Mouse (Mus musculus) adrenal gland, postnatal 14 days (tissue): ENCODE measurements at regions not wholly inside any gene's neighbourhood (a gene's known extent, or its start where the extent isn't known, plus 50 kb on each side); places are given as distances from the start of the nearest gene placed in this dataset.

Experiments
- DNase-seq: peaks from one replicate; pipeline ENCODE4 v3.0.0; 2021; ENCODE audit warnings: mixed read lengths

- peak; percentile 70 for DNase-seq
Measured at GRCm38 (mm10) chr13:44608681-44609335, 120.5 kb upstream of the Jarid2 start.

GRCm38 (mm10) chr13:44609606-44610005 lies 119.7 kb upstream of the Jarid2 start:
- DNase-seq = no peak

- no peak for DNase-seq
Measured at GRCm38 (mm10) chr13:44615696-44616095, 113.6 kb upstream of the Jarid2 start.

GRCm38 (mm10) chr13:44618368-44618767 lies 110.9 kb upstream of the Jarid2 start:
- DNase-seq = no peak

GRCm38 (mm10) chr13:44622661-44623355 lies 106.5 kb upstream of the Jarid2 start:
- peak; percentile 80 for DNase-seq

- DNase-seq = peak; percentile 48
Measured at GRCm38 (mm10) chr13:44624716-44625115, 104.6 kb upstream of the Jarid2 start.

- DNase-seq = no peak
Measured at GRCm38 (mm10) chr13:44625792-44626191, 103.5 kb upstream of the Jarid2 start.

GRCm38 (mm10) chr13:44626806-44627205 lies 102.5 kb upstream of the Jarid2 start:
- DNase-seq = peak; percentile 51

GRCm38 (mm10) chr13:44630061-44630460 lies 99.2 kb upstream of the Jarid2 start:
- DNase-seq = no peak

- DNase-seq = no peak
Measured at GRCm38 (mm10) chr13:44634616-44635015, 94.7 kb upstream of the Jarid2 start.

- DNase-seq = no peak
Measured at GRCm38 (mm10) chr13:44635221-44636007, 93.9 kb upstream of the Jarid2 start.

- DNase-seq = no peak
Measured at GRCm38 (mm10) chr13:44636008-44636335, 93.3 kb upstream of the Jarid2 start.

GRCm38 (mm10) chr13:44642361-44642760 lies 86.9 kb upstream of the Jarid2 start:
- DNase-seq = no peak

GRCm38 (mm10) chr13:44650052-44650451 lies 79.2 kb upstream of the Jarid2 start:
- no peak for DNase-seq

GRCm38 (mm10) chr13:44651259-44652238 lies 77.7 kb upstream of the Jarid2 start:
- DNase-seq = no peak

- DNase-seq = peak; percentile 62
Measured at GRCm38 (mm10) chr13:44657905-44658414, 71.3 kb upstream of the Jarid2 start.

GRCm38 (mm10) chr13:44659861-44660260 lies 69.4 kb upstream of the Jarid2 start:
- DNase-seq = peak; percentile 78

GRCm38 (mm10) chr13:44663062-44663461 lies 66.2 kb upstream of the Jarid2 start:
- DNase-seq = no peak

GRCm38 (mm10) chr13:44663730-44664129 lies 65.5 kb upstream of the Jarid2 start:
- DNase-seq = no peak

GRCm38 (mm10) chr13:44669761-44670160 lies 59.5 kb upstream of the Jarid2 start:
- DNase-seq = no peak

GRCm38 (mm10) chr13:44673337-44673966 lies 55.8 kb upstream of the Jarid2 start:
- DNase-seq = no peak
